ENCODE assay signal across 20 mouse cellular contexts in genomic region chr7:137297131-137297530, GRCm38 (mm10). TPM values are rescaled to one million over a fixed set of nuclear protein-coding genes. Genes with fewer than 3 reads are reported as not detected.
DNase-seq lines count a peak whose midpoint lies in the region; ATAC-seq and TF ChIP-seq lines count a peak whose summit lies in the region.
"Had no signal": no experiment of that assay in that cellular context is flagged by ENCODE, and none has a peak within 500 bp of the region (broad histone marks: within the 10 kb centered on the region; RNA-seq: fewer than 3 reads in every experiment).

No protein-coding gene starts in this region.

- no peak overlapping the region for H3K9ac ChIP-seq in neural tube, embryonic 11.5 days (ENCODE audit: low read length)
- no peak overlapping the region for H3K9ac ChIP-seq in midbrain, embryonic 16.5 days (ENCODE audit: low read depth, low read length)
- H3K9ac ChIP-seq: liver, postnatal 0 days had no signal

- WGBS in neural tube, embryonic 11.5 days, result 20% methylated on average over 7 of the region's 7 CpGs
- WGBS in midbrain, embryonic 16.5 days, result 60% methylated on average over 7 of the region's 7 CpGs

- H3K4me1 ChIP-seq in neural tube, embryonic 11.5 days (ENCODE audit: control insufficient read depth, insufficient read depth, low read length), result peaks cover 55% of the 10 kb centered on the region
- H3K4me1 ChIP-seq in midbrain, embryonic 16.5 days (ENCODE audit: control insufficient read depth, insufficient read depth, low read length), result peaks cover 33% of the 10 kb centered on the region
- H3K4me1 ChIP-seq: megakaryocyte, embryonic 14.5 days had no signal

- intact Hi-C loops in left cerebral cortex, adult 2 months (cut with DNase I), result no loop called here

- peak; percentile 34 for DNase-seq in embryo, embryonic 11 days
- DNase-seq in embryo, embryonic 10 days (ENCODE audit: low spot score), result no peak
- no peak for DNase-seq in neural tube, embryonic 11.5 days (ENCODE audit: low spot score)
- no peak for DNase-seq in neural tube, embryonic 10.5 days (ENCODE audit: extremely low spot score, low spot score)
- DNase-seq in frontal cortex, postnatal 10 days (ENCODE audit: low spot score in 2 of 2), result no peak
- no peak for DNase-seq in left cerebral cortex, adult 2 months (ENCODE audit: extremely low spot score in 1 of 2, low spot score in 2 of 2)
- DNase-seq in urinary bladder, postnatal 10 days (ENCODE audit: low spot score), result no peak
- DNase-seq: cerebellum, adult 9-11 months; layer of hippocampus, postnatal 36 days; liver; liver, postnatal 0 days; lung, postnatal 14 days; right cerebral cortex, postnatal 14 days had no signal

- 0 out of 2 replicates have a peak overlapping the region, but pooled peaks have one; percentile 8 for H3K4me2 ChIP-seq in neural tube, embryonic 11.5 days (ENCODE audit: low read depth)
- 0 out of 2 replicates have a peak overlapping the region, but pooled peaks have one; percentile 5 for H3K4me2 ChIP-seq in midbrain, embryonic 16.5 days (ENCODE audit: low read length)

- H3K27me3 ChIP-seq in neural tube, embryonic 11.5 days (ENCODE audit: control insufficient read depth, insufficient read depth, low read length), result no peaks in the 10 kb centered on the region
- 0 out of 2 replicates have a peak, but pooled peaks cover 2% of the 10 kb centered on the region for H3K27me3 ChIP-seq in midbrain, embryonic 16.5 days (ENCODE audit: control insufficient read depth, insufficient read depth, low read depth, low read length)

- H3K9me3 ChIP-seq in neural tube, embryonic 11.5 days (ENCODE audit: control insufficient read depth, low read length), result no peaks in the 10 kb centered on the region
- H3K9me3 ChIP-seq in midbrain, embryonic 16.5 days (replicated peaks; ENCODE audit: control insufficient read depth, low read length, poor library complexity, severe bottlenecking), result no peaks in the 10 kb centered on the region
- H3K9me3 ChIP-seq: embryonic facial prominence, embryonic 10.5 days; megakaryocyte, embryonic 14.5 days had no signal

- no peak for ATAC-seq in neural tube, embryonic 11.5 days (ENCODE audit: insufficient read depth, low FRiP score, low TSS enrichment)
- ATAC-seq in midbrain, embryonic 16.5 days, result no peak
- ATAC-seq: forebrain, embryonic 14.5 days; liver, postnatal 0 days had no signal

- no peak overlapping the region for H3K27ac ChIP-seq in neural tube, embryonic 11.5 days (ENCODE audit: low read depth, low read length)
- H3K27ac ChIP-seq in midbrain, embryonic 16.5 days (ENCODE audit: low read length), result 0 out of 2 replicates have a peak overlapping the region, but pooled peaks have one; percentile 59
- H3K27ac ChIP-seq in left cerebral cortex, adult 2 months, result no peak overlapping the region

- H3K36me3 ChIP-seq in neural tube, embryonic 11.5 days (ENCODE audit: control insufficient read depth, insufficient read depth, low read length), result no peaks in the 10 kb centered on the region
- H3K36me3 ChIP-seq in midbrain, embryonic 16.5 days (ENCODE audit: control insufficient read depth, insufficient read depth, low read length), result no peaks in the 10 kb centered on the region

- no peak overlapping the region for H3K4me3 ChIP-seq in neural tube, embryonic 11.5 days (ENCODE audit: low read depth, low read length)
- H3K4me3 ChIP-seq in midbrain, embryonic 16.5 days (ENCODE audit: low read depth, low read length), result no peak overlapping the region
- H3K4me3 ChIP-seq in left cerebral cortex, adult 2 months, result no peak overlapping the region
- H3K4me3 ChIP-seq: embryonic facial prominence, embryonic 10.5 days; erythroblast, embryonic 14.5 days; megakaryocyte, embryonic 14.5 days; myocyte had no signal

- TF ChIP-seq CTCF in left cerebral cortex, adult 2 months (IDR thresholded peaks at IDR 0.05), result no peak

RNA-seq across cellular contexts. Expression of gene Ebf3, which starts 17.1 kb away (rescaled TPM):
- polyA plus RNA-seq in neural tube, embryonic 11.5 days (2014; fragmentation: Nextera tagmentation; extraction: Ambion mirVana), result 12.9 and 13.0 TPM in 2 replicates
- polyA plus RNA-seq in midbrain, embryonic 16.5 days (2015; fragmentation: Nextera tagmentation; extraction: Ambion mirVana), result 8.8 and 9.0 TPM in 2 replicates
- under 1 TPM; 0.20 to 0.35 TPM for total RNA-seq in left cerebral cortex, adult 2 months (2021)
- total RNA-seq: MEL had no signal
- polyA plus RNA-seq: erythroblast, embryonic 14.5 days; liver, postnatal 0 days had no signal
